Mouse (Mus musculus) forebrain, embryonic 13.5 days (tissue): ENCODE results near the gene Zfp689. TPM values are rescaled to one million over a fixed set of nuclear protein-coding genes. Genes with fewer than 3 reads are reported as not detected.
A peak's percentile ranks its signal among the peaks of the same experiment; 100 is the strongest.
"Not testable (repeated sequence)": the region's sequence is repeated elsewhere in the genome, so short reads cannot be mapped to it uniquely, and the experiment has no call there.

ENCODE experiments used
- ATAC-seq: fragments of 200-750 bp; cut with Nextera tagmentation; 2 replicates; pipeline ENCODE4 v1.8.0; 2017
- H3K27ac ChIP-seq: fragments of 300-500 bp; sonication (generic); 2 replicates; pipeline ENCODE4 v1.5.1; 2015; ENCODE audit warnings: inconsistent platforms, mild to moderate bottlenecking, moderate library complexity
- H3K27me3 ChIP-seq: fragments of 300-500 bp; sonication (generic); 2 replicates; pipeline ENCODE4 v1.6.1; 2015; ENCODE audit warnings: mild to moderate bottlenecking, inconsistent platforms
- H3K36me3 ChIP-seq: fragments of 300-500 bp; sonication (generic); 2 replicates; pipeline ENCODE4 v1.6.1; 2015; ENCODE audit warnings: mild to moderate bottlenecking, inconsistent platforms; ENCODE audit not compliant: poor library complexity, severe bottlenecking
- H3K4me1 ChIP-seq: fragments of 300-500 bp; sonication (generic); 2 replicates; pipeline ENCODE4 v1.6.1; 2015; ENCODE audit warnings: inconsistent platforms
- H3K4me2 ChIP-seq: fragments of 300-500 bp; sonication (generic); 2 replicates; pipeline ENCODE4 v1.6.1; 2015; ENCODE audit warnings: inconsistent platforms, mild to moderate bottlenecking, moderate library complexity
- H3K4me3 ChIP-seq: fragments of 300-500 bp; sonication (generic); 2 replicates; pipeline ENCODE4 v1.5.1; 2015; ENCODE audit warnings: mild to moderate bottlenecking, inconsistent platforms
- H3K9ac ChIP-seq: fragments of 300-500 bp; sonication (generic); 2 replicates; pipeline ENCODE4 v1.6.1; 2015; ENCODE audit warnings: mild to moderate bottlenecking, inconsistent platforms
- H3K9me3 ChIP-seq: fragments of 300-500 bp; sonication (generic); replicated peaks from 2 replicates; pipeline ENCODE4 v1.6.1; 2016; ENCODE audit warnings: inconsistent platforms
- WGBS: fragments of 180-500 bp; shearing (Covaris S2); methylation state at CpG from one replicate; pipeline ENCODE4 v1.1.7; 2015; 5-methylcytosine and 5-hydroxymethylcytosine counted together
- polyA plus RNA-seq: library from polyadenylated mRNA; unstranded; fragments of >200 nt; fragmentation: Nextera tagmentation; extraction: Ambion mirVana; gene quantifications from 2 replicates; pipeline ENCODE4 v1.2.1, GENCODE M21; 2015

Zfp689 gene
- polyA plus RNA-seq, 1 experiment from 2014 or later: 16.6 TPM

DNA sequence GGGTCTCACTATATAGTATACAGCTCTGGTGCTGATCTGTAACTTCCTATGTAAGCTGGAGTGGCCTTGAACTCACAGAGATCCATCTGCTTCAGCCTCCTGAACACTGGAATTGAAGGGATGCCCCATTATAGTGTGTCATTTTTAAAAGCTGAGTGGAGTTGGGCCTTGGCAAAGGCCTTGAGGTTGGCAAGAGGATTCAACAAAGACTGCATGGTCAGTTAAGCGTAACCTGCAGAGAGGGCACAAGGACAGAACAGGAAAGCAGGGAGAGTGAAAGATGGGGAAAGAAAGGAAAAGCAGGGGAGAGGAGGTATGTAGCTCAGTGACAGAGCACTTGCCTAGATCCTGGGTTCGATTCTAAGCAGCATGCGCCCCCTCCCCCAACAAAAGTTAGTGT, 23.7 kb downstream of the Zfp689 start:
- peaks cover 19% of the 10 kb centered on the region for H3K27me3 ChIP-seq
- H3K4me1 ChIP-seq: peaks cover 13% of the 10 kb centered on the region
- H3K4me2 ChIP-seq: no peak overlapping the region
- ATAC-seq: no peak
- H3K9me3 ChIP-seq: no peaks in the 10 kb centered on the region
- H3K36me3 ChIP-seq: no peaks in the 10 kb centered on the region
- no peak overlapping the region for H3K9ac ChIP-seq
- 90% methylated on average over 3 of the region's 3 CpGs for WGBS
- H3K27ac ChIP-seq: no peak overlapping the region
- H3K4me3 ChIP-seq: no peak overlapping the region

- peak overlapping the region; percentile 93 for H3K9ac ChIP-seq
- H3K9me3 ChIP-seq: no peaks in the 10 kb centered on the region
- H3K4me1 ChIP-seq: peaks cover 13% of the 10 kb centered on the region
- peaks cover 19% of the 10 kb centered on the region for H3K27me3 ChIP-seq
- 2% methylated on average over 15 of the region's 15 CpGs for WGBS
- no peak overlapping the region for H3K27ac ChIP-seq
- peak overlapping the region; percentile 87 for H3K4me3 ChIP-seq
- H3K36me3 ChIP-seq: peaks cover 20% of the 10 kb centered on the region
- H3K4me2 ChIP-seq: peak overlapping the region; percentile 99
- ATAC-seq: peak; percentile 84
Measured at GRCm38 (mm10) chr7:127422247-127422646, 26.7 kb downstream of the Zfp689 start.

- Histone ChIP-seq H3K9ac (peak within 1 kb of the TSS; percentile 93), H3K4me2 (peak within 1 kb of the TSS; percentile 99), H3K4me1 (peaks cover 13% of the 10 kb centered on the region), H3K27me3 (peaks cover 19% of the 10 kb centered on the region), H3K27ac (0 out of 2 replicates have a peak within 1 kb of the TSS, but pooled peaks have one; percentile 40), H3K36me3 (peaks cover 21% of the 10 kb centered on the region), H3K4me3 (peak within 1 kb of the TSS; percentile 87), H3K9me3 (no peaks in the 10 kb centered on the region)
- WGBS: under 1% methylated on average over 48 of the region's 48 CpGs
- peak; percentile 98 for ATAC-seq
Measured at GRCm38 (mm10) chr7:127421388-127422191, 27.4 kb downstream of the Zfp689 start, which contains the start of gene Zfp688. Zfp688 (minus strand) TSS chr7:127422068.

GRCm38 (mm10) chr7:127411418-127411817, 37.5 kb downstream of the Zfp689 start:
- WGBS: 88% methylated on average over 2 of the region's 2 CpGs
- H3K4me1 ChIP-seq: no peaks in the 10 kb centered on the region
- no peak overlapping the region for H3K27ac ChIP-seq
- no peak overlapping the region for H3K4me2 ChIP-seq
- H3K9me3 ChIP-seq: no peaks in the 10 kb centered on the region
- H3K9ac ChIP-seq: no peak overlapping the region
- no peaks in the 10 kb centered on the region for H3K27me3 ChIP-seq
- H3K36me3 ChIP-seq: peaks cover 4% of the 10 kb centered on the region; the same call in 1 of the 2 replicates
- ATAC-seq: no peak
- no peak overlapping the region for H3K4me3 ChIP-seq

- H3K4me2 ChIP-seq: peak within 1 kb of the TSS; percentile 90
- H3K27ac ChIP-seq: peak within 1 kb of the TSS; percentile 52; the same call in 1 of the 2 replicates
- not testable (repeated sequence) for H3K4me1 ChIP-seq, H3K36me3 ChIP-seq, H3K9me3 ChIP-seq, H3K27me3 ChIP-seq
- H3K9ac ChIP-seq: peak within 1 kb of the TSS; percentile 79
- ATAC-seq: peak; percentile 90
- 5% methylated on average over 40 of the region's 40 CpGs for WGBS
- H3K4me3 ChIP-seq: peak within 1 kb of the TSS; percentile 50
Measured at GRCm38 (mm10) chr7:127406002-127406987, 42.7 kb downstream of the Zfp689 start, which contains the start of gene Zfp764. Zfp764 (minus strand) TSS chr7:127406822.

- not testable (repeated sequence) for H3K27ac ChIP-seq, H3K36me3 ChIP-seq, H3K27me3 ChIP-seq, ATAC-seq, H3K9ac ChIP-seq, H3K4me1 ChIP-seq, H3K4me2 ChIP-seq, H3K4me3 ChIP-seq, H3K9me3 ChIP-seq
- WGBS: 97% methylated on average over 6 of the region's 6 CpGs
Measured at GRCm38 (mm10) chr7:127404101-127404500, 44.9 kb downstream of the Zfp689 start.

- peaks cover 6% of the 10 kb centered on the region; the same call in 1 of the 2 replicates for H3K36me3 ChIP-seq
- no peaks in the 10 kb centered on the region for H3K9me3 ChIP-seq
- no peak overlapping the region for H3K4me2 ChIP-seq
- ATAC-seq: no peak
- H3K27me3 ChIP-seq: no peaks in the 10 kb centered on the region
- H3K9ac ChIP-seq: no peak overlapping the region
- H3K4me3 ChIP-seq: no peak overlapping the region
- WGBS: 42% methylated on average over 2 of the region's 2 CpGs
- no peak overlapping the region for H3K27ac ChIP-seq
- peaks cover 8% of the 10 kb centered on the region; the same call in 1 of the 2 replicates for H3K4me1 ChIP-seq
Measured at GRCm38 (mm10) chr7:127402980-127403379, 46.0 kb downstream of the Zfp689 start.

GRCm38 (mm10) chr7:127400355-127400754, 48.6 kb downstream of the Zfp689 start:
- ATAC-seq: no peak
- no peak overlapping the region for H3K9ac ChIP-seq
- WGBS: 58% methylated on average over 3 of the region's 3 CpGs

GRCm38 (mm10) chr7:127393944-127394333, 55.0 kb downstream of the Zfp689 start:
- 0 out of 2 replicates have a peak, but pooled peaks cover 9% of the 10 kb centered on the region for H3K27me3 ChIP-seq
- H3K36me3 ChIP-seq: peaks cover 14% of the 10 kb centered on the region
- H3K4me3 ChIP-seq: peak overlapping the region; percentile 71
- peaks cover 17% of the 10 kb centered on the region for H3K4me1 ChIP-seq
- ATAC-seq: no peak; the same call in 1 of the 2 replicates
- peak overlapping the region; percentile 78 for H3K4me2 ChIP-seq
- H3K9ac ChIP-seq: peak overlapping the region; percentile 55
- H3K9me3 ChIP-seq: no peaks in the 10 kb centered on the region
- H3K27ac ChIP-seq: peak overlapping the region; percentile 57; the same call in 1 of the 2 replicates
- WGBS: 25% methylated on average over 7 of the region's 7 CpGs

More at GRCm38 (mm10) chr7:127400355-127400754, 48.6 kb downstream of the Zfp689 start:
- Histone ChIP-seq H3K27ac (no peak overlapping the region), H3K4me1 (no peaks in the 10 kb centered on the region), H3K36me3 (peaks cover 6% of the 10 kb centered on the region; the same call in 1 of the 2 replicates), H3K4me3 (no peak overlapping the region), H3K27me3 (0 out of 2 replicates have a peak, but pooled peaks cover 9% of the 10 kb centered on the region), H3K9me3 (no peaks in the 10 kb centered on the region), H3K4me2 (no peak overlapping the region)

DNA sequence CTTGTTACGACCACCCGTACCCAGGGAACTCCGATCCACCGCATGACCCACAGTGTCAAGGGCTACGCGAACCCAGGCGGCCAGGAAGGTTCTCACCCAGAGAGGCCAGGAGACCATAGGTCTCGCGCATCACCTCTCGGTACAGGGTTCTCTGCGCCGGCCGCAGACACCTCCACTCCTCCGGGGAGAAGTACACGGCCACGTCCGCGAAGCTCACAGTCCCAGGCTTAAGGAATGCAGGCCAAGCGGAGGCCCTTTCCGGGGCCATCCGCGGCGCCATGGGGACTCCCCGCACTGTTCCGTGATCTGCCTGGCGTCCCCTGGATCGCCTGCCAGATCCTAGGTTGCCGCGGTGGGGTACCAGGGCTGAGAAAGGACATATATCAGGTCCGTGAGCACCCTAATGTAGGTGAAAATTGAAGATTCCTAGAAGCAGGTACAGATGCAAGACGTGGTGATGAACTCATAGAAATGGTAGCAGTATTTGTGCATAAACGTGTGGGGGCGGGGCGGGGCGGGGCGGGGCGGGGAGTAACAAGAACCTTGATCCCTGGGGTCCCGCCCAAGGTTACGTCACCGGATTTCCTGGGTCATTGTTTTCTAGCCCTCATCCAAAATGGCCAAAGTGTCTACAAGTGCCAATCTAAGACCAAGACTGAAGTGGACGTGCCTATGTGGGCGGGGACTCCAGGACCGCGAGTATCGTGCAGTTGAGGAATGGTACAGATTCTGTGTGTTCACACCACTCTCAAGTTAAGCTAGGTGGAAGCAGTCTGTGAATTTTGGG, 55.6 kb downstream of the Zfp689 start, which contains the start of gene E430018J23Rik:
Gene E430018J23Rik, minus strand, starts transcription at position 473 of the 787 bp plus-strand sequence.
- under 1% methylated on average over 45 of the region's 45 CpGs for WGBS
- ATAC-seq: peak; percentile 94
- Histone ChIP-seq H3K9me3 (no peaks in the 10 kb centered on the region), H3K27me3 (0 out of 2 replicates have a peak, but pooled peaks cover 9% of the 10 kb centered on the region), H3K4me3 (peak within 1 kb of the TSS; percentile 71), H3K4me1 (peaks cover 17% of the 10 kb centered on the region), H3K9ac (peak within 1 kb of the TSS; percentile 76), H3K36me3 (peaks cover 14% of the 10 kb centered on the region), H3K27ac (peak within 1 kb of the TSS; percentile 82), H3K4me2 (peak within 1 kb of the TSS; percentile 78)
